Mouse (Mus musculus): ENCODE data around the gene Dstn. TPM values are rescaled to one million over a fixed set of nuclear protein-coding genes. Genes with fewer than 3 reads are reported as not detected.

Gene Dstn
- polyA plus RNA-seq, 1 experiment, result not detected

GRCm38 (mm10) chr2:143948416-143948815, 33.3 kb downstream of the Dstn start:
- H3K4me3 ChIP-seq (ENCODE audit: insufficient read depth, low read depth, low read length), result no peak overlapping the region
- H3K27ac ChIP-seq (ENCODE audit: insufficient read depth, low read depth, low read length), result no peak overlapping the region
- no peaks in the 10 kb centered on the region for H3K4me1 ChIP-seq (ENCODE audit: control insufficient read depth, insufficient read depth, low read length)
- 88% methylated on average over 4 of the region's 4 CpGs for WGBS
- TF ChIP-seq POLR2A (IDR thresholded peaks at IDR 0.05; ENCODE audit: insufficient read depth, low read depth, low read length), result no peak
- no peak for TF ChIP-seq CTCF (IDR thresholded peaks at IDR 0.05; ENCODE audit: insufficient read depth, low read depth, low read length)

DNA sequence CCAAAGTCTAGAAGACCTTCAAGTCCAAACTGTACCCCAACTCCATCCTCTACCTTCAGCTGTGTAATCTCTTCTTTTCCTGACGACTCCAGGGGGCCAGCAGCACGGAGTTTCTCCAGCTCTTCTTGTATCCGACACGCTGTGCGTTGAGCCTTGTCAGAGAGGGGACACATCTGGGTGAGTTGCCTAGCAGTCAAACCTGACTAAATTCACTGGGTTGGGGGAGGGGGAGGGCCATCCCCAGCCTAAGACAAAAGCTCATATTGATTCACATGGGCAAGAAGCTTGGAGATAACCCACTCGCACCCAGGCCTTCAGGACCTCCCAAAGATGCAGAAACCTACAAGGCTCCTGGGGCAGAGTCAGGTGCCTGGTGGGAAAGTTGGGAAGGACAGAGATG, 34.1 kb downstream of the Dstn start:
- TF ChIP-seq CTCF (IDR thresholded peaks at IDR 0.05; ENCODE audit: insufficient read depth, low read depth, low read length) (no peak), POLR2A (IDR thresholded peaks at IDR 0.05; ENCODE audit: insufficient read depth, low read depth, low read length) (no peak)
- no peak overlapping the region for H3K4me3 ChIP-seq (ENCODE audit: insufficient read depth, low read depth, low read length)
- 94% methylated on average over 6 of the region's 6 CpGs for WGBS
- no peaks in the 10 kb centered on the region for H3K4me1 ChIP-seq (ENCODE audit: control insufficient read depth, insufficient read depth, low read length)
- no peak overlapping the region for H3K27ac ChIP-seq (ENCODE audit: insufficient read depth, low read depth, low read length)

DNA sequence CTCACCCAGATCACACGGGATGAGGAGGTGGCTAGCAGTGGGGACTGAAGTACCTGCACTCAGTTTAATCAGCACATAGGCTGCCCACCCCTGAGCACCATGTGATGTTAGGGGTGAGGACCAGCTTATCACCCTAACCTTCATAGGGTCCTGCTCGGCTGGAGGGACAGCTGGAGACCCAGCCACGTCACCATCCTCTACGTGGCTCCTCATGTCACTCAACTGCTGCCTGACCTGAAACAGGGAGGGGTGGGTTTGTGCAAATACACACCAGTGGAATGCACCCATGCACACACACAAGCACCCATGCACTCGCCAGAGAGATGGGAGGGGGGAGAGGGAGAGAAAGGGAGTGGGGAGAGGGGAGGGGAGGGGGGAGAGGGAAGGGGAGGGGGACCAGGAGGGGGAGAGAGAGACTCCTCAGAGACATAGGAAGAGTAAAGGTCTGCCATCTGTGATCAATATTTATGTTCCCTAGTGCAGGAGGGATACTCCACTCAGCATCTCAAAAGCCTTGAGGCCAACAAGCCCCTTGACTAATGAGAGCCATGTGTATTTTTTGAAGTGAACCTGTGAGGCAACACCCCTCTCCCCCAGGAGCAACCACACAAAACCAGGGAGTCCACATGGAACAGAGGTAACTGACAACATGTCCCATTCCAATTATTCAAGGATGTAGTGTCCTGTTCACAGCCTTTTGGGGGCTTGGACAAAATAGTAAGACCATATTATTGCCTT, 35.3 kb downstream of the Dstn start:
- Histone ChIP-seq H3K4me3 (ENCODE audit: insufficient read depth, low read depth, low read length) (no peak overlapping the region), H3K27ac (ENCODE audit: insufficient read depth, low read depth, low read length) (no peak overlapping the region), H3K4me1 (ENCODE audit: control insufficient read depth, insufficient read depth, low read length) (no peaks in the 10 kb centered on the region)
- WGBS, result 89% methylated on average over 5 of the region's 5 CpGs
- TF ChIP-seq POLR2A (IDR thresholded peaks at IDR 0.05; ENCODE audit: insufficient read depth, low read depth, low read length), result no peak
- no peak for TF ChIP-seq CTCF (IDR thresholded peaks at IDR 0.05; ENCODE audit: insufficient read depth, low read depth, low read length)

DNA sequence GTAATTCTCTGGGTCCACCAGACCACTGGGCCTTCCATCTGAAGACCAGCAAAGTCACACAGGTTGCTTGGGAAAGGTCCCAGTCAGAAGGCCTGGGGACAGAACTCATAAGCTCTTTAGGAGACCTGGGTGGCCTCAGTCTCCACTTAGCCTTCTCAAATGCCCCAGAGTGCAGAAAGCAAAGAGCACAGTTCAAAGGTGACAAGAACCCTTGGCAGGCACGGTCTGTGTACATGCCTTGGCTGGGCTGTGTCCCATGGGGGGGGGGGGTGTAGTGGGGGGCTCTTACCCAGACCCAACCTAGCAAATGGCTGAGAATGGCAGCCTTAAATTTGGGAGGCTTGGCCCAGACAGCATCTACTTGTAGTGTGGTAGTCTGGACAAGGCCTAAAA, 35.9 kb downstream of the Dstn start:
- H3K4me1 ChIP-seq (ENCODE audit: control insufficient read depth, insufficient read depth, low read length), result no peaks in the 10 kb centered on the region
- 84% methylated on average over 1 of the region's 1 CpGs for WGBS
- no peak for TF ChIP-seq CTCF (IDR thresholded peaks at IDR 0.05; ENCODE audit: insufficient read depth, low read depth, low read length)
- TF ChIP-seq POLR2A (IDR thresholded peaks at IDR 0.05; ENCODE audit: insufficient read depth, low read depth, low read length), result no peak
- no peak overlapping the region for H3K27ac ChIP-seq (ENCODE audit: insufficient read depth, low read depth, low read length)
- H3K4me3 ChIP-seq (ENCODE audit: insufficient read depth, low read depth, low read length), result no peak overlapping the region

DNA sequence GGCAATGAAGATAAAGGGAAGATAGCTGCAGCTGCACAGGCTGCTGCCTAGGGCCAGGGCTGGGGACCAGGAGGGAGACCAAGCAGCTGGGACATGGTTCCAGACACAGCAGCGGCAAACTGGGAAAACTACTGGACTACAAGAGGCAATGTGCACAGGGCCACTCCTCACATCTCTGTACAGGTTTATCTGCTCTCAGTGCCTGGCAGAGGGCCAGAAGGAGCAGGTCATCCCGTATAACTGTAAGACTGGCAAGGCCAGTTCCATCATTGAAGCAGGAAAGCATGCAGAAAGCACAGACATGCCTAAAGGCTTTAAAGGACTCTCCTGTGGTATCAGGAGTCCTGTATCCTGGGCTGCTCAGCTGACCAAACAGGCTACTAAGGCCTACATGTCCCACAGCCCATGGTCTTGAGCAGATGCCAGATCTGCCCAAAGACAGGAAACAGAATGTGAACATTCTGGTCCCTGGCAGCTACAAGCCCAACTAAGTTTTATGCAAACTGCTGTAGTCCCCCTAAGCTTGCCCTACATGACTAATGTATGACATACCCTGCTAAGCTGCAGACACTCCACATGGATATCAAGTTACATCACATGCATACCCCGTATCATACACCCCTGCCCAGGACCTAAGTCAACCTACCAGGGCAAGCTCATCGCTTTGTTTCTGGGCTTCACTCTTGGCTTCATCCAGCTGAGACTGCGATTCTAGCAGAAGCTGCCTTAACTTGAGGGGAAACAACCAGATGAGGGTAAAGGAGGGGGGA, 36.6 kb downstream of the Dstn start:
- H3K4me3 ChIP-seq (ENCODE audit: insufficient read depth, low read depth, low read length), result no peak overlapping the region
- 91% methylated on average over 5 of the region's 5 CpGs for WGBS

GRCm38 (mm10) chr2:143953944-143954343, 38.8 kb downstream of the Dstn start:
- Histone ChIP-seq H3K4me1 (ENCODE audit: control insufficient read depth, insufficient read depth, low read length) (no peaks in the 10 kb centered on the region), H3K4me3 (ENCODE audit: insufficient read depth, low read depth, low read length) (no peak overlapping the region), H3K27ac (ENCODE audit: insufficient read depth, low read depth, low read length) (no peak overlapping the region)
- WGBS, result 90% methylated on average over 4 of the region's 4 CpGs
- TF ChIP-seq CTCF (IDR thresholded peaks at IDR 0.05; ENCODE audit: insufficient read depth, low read depth, low read length), result no peak
- no peak for TF ChIP-seq POLR2A (IDR thresholded peaks at IDR 0.05; ENCODE audit: insufficient read depth, low read depth, low read length)

More for the DNA sequence above, 36.6 kb downstream of the Dstn start:
- H3K4me1 ChIP-seq (ENCODE audit: control insufficient read depth, insufficient read depth, low read length), result no peaks in the 10 kb centered on the region
- TF ChIP-seq POLR2A (IDR thresholded peaks at IDR 0.05; ENCODE audit: insufficient read depth, low read depth, low read length), result no peak
- TF ChIP-seq CTCF (IDR thresholded peaks at IDR 0.05; ENCODE audit: insufficient read depth, low read depth, low read length), result no peak
- H3K27ac ChIP-seq (ENCODE audit: insufficient read depth, low read depth, low read length), result no peak overlapping the region

DNA sequence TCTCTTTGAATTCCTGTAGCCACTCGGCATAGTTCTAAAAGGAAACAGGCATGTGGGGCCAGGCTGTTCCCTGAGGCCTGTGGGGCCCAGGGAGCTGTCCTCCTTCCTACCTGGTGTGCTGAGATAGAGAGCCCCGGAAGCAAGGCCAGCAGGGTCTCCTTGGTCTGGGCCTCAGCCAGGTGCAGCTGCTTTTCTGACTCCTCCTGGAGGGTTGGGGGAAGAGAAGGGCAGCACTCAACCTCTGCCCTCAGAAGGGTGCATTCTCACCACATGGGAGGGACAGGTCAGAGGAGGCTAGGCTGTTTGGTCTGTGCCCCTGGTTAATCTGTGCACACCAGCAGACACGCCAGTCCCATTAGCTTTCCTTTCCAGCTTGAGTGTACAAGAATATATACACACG, 39.9 kb downstream of the Dstn start:
- WGBS, result 89% methylated on average over 4 of the region's 4 CpGs
- H3K4me3 ChIP-seq (ENCODE audit: insufficient read depth, low read depth, low read length), result no peak overlapping the region
- H3K27ac ChIP-seq (ENCODE audit: insufficient read depth, low read depth, low read length), result no peak overlapping the region
- no peaks in the 10 kb centered on the region for H3K4me1 ChIP-seq (ENCODE audit: control insufficient read depth, insufficient read depth, low read length)
- TF ChIP-seq CTCF (IDR thresholded peaks at IDR 0.05; ENCODE audit: insufficient read depth, low read depth, low read length) (no peak), POLR2A (IDR thresholded peaks at IDR 0.05; ENCODE audit: insufficient read depth, low read depth, low read length) (no peak)

GRCm38 (mm10) chr2:143955746-143956145, 40.6 kb downstream of the Dstn start:
- no peaks in the 10 kb centered on the region for H3K4me1 ChIP-seq (ENCODE audit: control insufficient read depth, insufficient read depth, low read length)
- H3K27ac ChIP-seq (ENCODE audit: insufficient read depth, low read depth, low read length), result no peak overlapping the region
- TF ChIP-seq POLR2A (IDR thresholded peaks at IDR 0.05; ENCODE audit: insufficient read depth, low read depth, low read length), result no peak
- TF ChIP-seq CTCF (IDR thresholded peaks at IDR 0.05; ENCODE audit: insufficient read depth, low read depth, low read length), result no peak
- no peak overlapping the region for H3K4me3 ChIP-seq (ENCODE audit: insufficient read depth, low read depth, low read length)
- 93% methylated on average over 4 of the region's 4 CpGs for WGBS

DNA sequence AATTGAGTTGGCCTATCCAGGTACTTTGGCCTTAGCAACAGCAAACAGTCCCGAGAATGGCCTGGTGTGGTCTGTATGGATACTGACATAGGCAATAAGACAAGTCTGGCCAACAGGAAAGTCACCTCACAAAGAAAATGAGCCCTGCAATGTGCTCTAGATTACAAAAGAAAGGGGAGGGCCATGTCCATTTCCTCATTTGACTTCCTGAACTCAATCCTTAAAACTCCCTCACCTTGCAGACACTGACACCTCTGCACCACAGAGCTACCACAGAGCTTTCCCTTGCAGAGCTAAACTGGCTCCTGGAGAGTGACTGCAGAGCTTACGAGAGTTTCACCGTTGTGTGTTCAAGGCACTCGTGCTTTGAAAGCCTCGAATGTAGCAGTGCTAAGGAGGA, 47.1 kb downstream of the Dstn start:
- no peak overlapping the region for H3K4me3 ChIP-seq (ENCODE audit: insufficient read depth, low read depth, low read length)
- 94% methylated on average over 5 of the region's 5 CpGs for WGBS
- TF ChIP-seq POLR2A (IDR thresholded peaks at IDR 0.05; ENCODE audit: insufficient read depth, low read depth, low read length) (no peak), CTCF (IDR thresholded peaks at IDR 0.05; ENCODE audit: insufficient read depth, low read depth, low read length) (no peak)
- H3K27ac ChIP-seq (ENCODE audit: insufficient read depth, low read depth, low read length), result no peak overlapping the region
- no peaks in the 10 kb centered on the region for H3K4me1 ChIP-seq (ENCODE audit: control insufficient read depth, insufficient read depth, low read length)

Measured in olfactory bulb, adult 2 months (tissue).